In the genomic region with DNA sequence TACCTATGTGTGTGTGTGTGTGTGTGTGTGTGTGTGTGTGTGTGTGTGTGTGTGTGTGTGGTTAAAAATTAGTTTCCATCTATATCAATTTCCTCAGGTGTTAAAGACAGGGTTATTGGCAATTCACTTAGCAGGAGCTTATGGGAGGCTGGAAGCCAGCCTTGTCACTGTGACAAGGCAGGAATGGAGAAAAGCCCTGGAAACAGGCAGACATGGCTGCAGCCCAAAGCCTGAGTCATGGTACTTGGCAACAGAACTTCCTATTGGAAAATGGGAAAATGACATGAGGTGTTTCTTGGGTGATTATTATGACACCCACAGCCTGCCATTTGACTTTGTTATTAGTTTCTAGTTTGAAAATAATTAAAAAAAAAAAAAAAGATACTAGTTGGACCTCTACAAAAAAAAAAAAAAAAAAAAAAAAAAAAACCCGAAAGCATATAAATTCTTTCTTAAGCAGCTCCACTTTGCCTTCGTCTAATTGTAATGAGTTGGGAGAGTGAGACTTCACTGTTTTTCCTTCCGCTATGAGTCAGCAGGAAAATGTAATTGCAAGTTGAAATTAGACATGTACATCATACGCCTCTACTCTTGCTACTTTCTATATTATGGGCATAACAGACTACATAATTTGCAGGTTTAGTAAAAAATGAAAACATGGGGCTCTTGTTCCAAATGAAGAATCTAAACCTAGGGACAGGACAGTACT, we compare ENCODE assay signal across 7 mouse cellular contexts.
DNase-seq lines count a peak whose midpoint lies in the region; ATAC-seq and TF ChIP-seq lines count a peak whose summit lies in the region.

No protein-coding gene starts in this region.

- DNase-seq in midbrain, postnatal 0 days (ENCODE audit: low spot score) = peak; percentile 37
- DNase-seq in cerebellum, postnatal 25 days = peak; percentile 94 to 95
- DNase-seq in layer of hippocampus, adult 2 months (ENCODE audit: low spot score in 2 of 2) = peak; percentile 74 to 77
- no peak for DNase-seq in embryo, embryonic 9.5 days (ENCODE audit: extremely low spot score)
- DNase-seq in kidney, adult 11 months = no peak
- DNase-seq in ovary, postnatal 14 days (ENCODE audit: low spot score) = no peak

- H3K9ac ChIP-seq in midbrain, postnatal 0 days (replicated peaks; ENCODE audit: low read length, poor library complexity, severe bottlenecking) = no peak overlapping the region
- H3K9ac ChIP-seq in midbrain, embryonic 15.5 days = no peak overlapping the region

- no peak overlapping the region for H3K27ac ChIP-seq in midbrain, postnatal 0 days (ENCODE audit: low read depth, low read length)
- H3K27ac ChIP-seq in midbrain, embryonic 15.5 days = no peak overlapping the region
- peak overlapping the region; percentile 64 for H3K27ac ChIP-seq in layer of hippocampus, adult 2 months

- no peak for TF ChIP-seq CTCF in midbrain, postnatal 0 days (IDR thresholded peaks at IDR 0.05)
- TF ChIP-seq CTCF in layer of hippocampus, adult 2 months (conservative IDR thresholded peaks at IDR 0.05) = no peak

- no peaks in the 10 kb centered on the region for H3K9me3 ChIP-seq in midbrain, postnatal 0 days (ENCODE audit: low read length)
- no peaks in the 10 kb centered on the region for H3K9me3 ChIP-seq in midbrain, embryonic 15.5 days

- no peaks in the 10 kb centered on the region for H3K36me3 ChIP-seq in midbrain, postnatal 0 days (ENCODE audit: insufficient read depth, low read length)
- H3K36me3 ChIP-seq in midbrain, embryonic 15.5 days (replicated peaks) = no peaks in the 10 kb centered on the region

- no peak for ATAC-seq in midbrain, postnatal 0 days (ENCODE audit: low FRiP score)
- no peak for ATAC-seq in midbrain, embryonic 15.5 days (replicated peaks)

- no peak overlapping the region for H3K4me3 ChIP-seq in midbrain, postnatal 0 days (ENCODE audit: low read depth, low read length)
- H3K4me3 ChIP-seq in midbrain, embryonic 15.5 days = no peak overlapping the region
- no peak overlapping the region for H3K4me3 ChIP-seq in layer of hippocampus, adult 2 months

- 96% methylated on average over 4 of the region's 4 CpGs for WGBS in midbrain, postnatal 0 days
- 97% methylated on average over 4 of the region's 4 CpGs for WGBS in midbrain, embryonic 15.5 days

- H3K27me3 ChIP-seq in midbrain, postnatal 0 days (ENCODE audit: insufficient read depth, low read length) = no peaks in the 10 kb centered on the region
- no peaks in the 10 kb centered on the region for H3K27me3 ChIP-seq in midbrain, embryonic 15.5 days (replicated peaks)

- H3K4me1 ChIP-seq in midbrain, postnatal 0 days (ENCODE audit: insufficient read depth, low read length) = no peaks in the 10 kb centered on the region
- H3K4me1 ChIP-seq in midbrain, embryonic 15.5 days = no peaks in the 10 kb centered on the region

- H3K4me2 ChIP-seq in midbrain, postnatal 0 days (ENCODE audit: low read depth, low read length, poor library complexity, severe bottlenecking) = no peak overlapping the region
- H3K4me2 ChIP-seq in midbrain, embryonic 15.5 days = no peak overlapping the region

Comparison
In these comparisons a context has a peak if more than half of its experiments do, and no peak if none do; other contexts are left out.
1. DNase-seq: peak in midbrain, postnatal 0 days (single experiment), cerebellum, postnatal 25 days (2 of 2) and layer of hippocampus, adult 2 months (2 of 2); none in embryo, embryonic 9.5 days (single experiment), kidney, adult 11 months (single experiment) and ovary, postnatal 14 days (single experiment).